Mouse (Mus musculus): ENCODE measurements around the gene Atp6v1b1.
"Not testable (repeated sequence)": the region's sequence is repeated elsewhere in the genome, so short reads cannot be mapped to it uniquely, and the experiment has no call there.

Atp6v1b1 gene

GRCm38 (mm10) chr6:83775638-83776293 lies 33.0 kb downstream of the Atp6v1b1 start, which contains the start of gene Tex261:
Gene Tex261, minus strand, starts transcription at chr6:83775813.
- peak; percentile 85 for DNase-seq (ENCODE audit: low spot score)

GRCm38 (mm10) chr6:83778306-83778705 lies 35.5 kb downstream of the Atp6v1b1 start:
- DNase-seq (ENCODE audit: low spot score) = no peak

- DNase-seq (ENCODE audit: low spot score) = no peak
Measured at GRCm38 (mm10) chr6:83779026-83779425, 36.2 kb downstream of the Atp6v1b1 start.

- DNase-seq (ENCODE audit: low spot score) = no peak
Measured at GRCm38 (mm10) chr6:83786426-83786825, 43.6 kb downstream of the Atp6v1b1 start.

GRCm38 (mm10) chr6:83788554-83788953 lies 45.8 kb downstream of the Atp6v1b1 start:
- DNase-seq (ENCODE audit: low spot score) = no peak

- DNase-seq (ENCODE audit: low spot score) = not testable (repeated sequence)
Measured at GRCm38 (mm10) chr6:83790533-83790932, 47.7 kb downstream of the Atp6v1b1 start.

- peak; percentile 55 for DNase-seq (ENCODE audit: low spot score)
Measured at GRCm38 (mm10) chr6:83791251-83791890, 48.6 kb downstream of the Atp6v1b1 start.

GRCm38 (mm10) chr6:83794760-83795296 lies 52.0 kb downstream of the Atp6v1b1 start, which contains the start of gene Nagk:
Gene Nagk, plus strand, starts transcription at chr6:83794982.
- peak; percentile 92 for DNase-seq (ENCODE audit: low spot score)

- DNase-seq (ENCODE audit: low spot score) = no peak
Measured at GRCm38 (mm10) chr6:83795492-83795900, 52.7 kb downstream of the Atp6v1b1 start.

GRCm38 (mm10) chr6:83796686-83797085 lies 53.9 kb downstream of the Atp6v1b1 start:
- DNase-seq (ENCODE audit: low spot score) = no peak

- no peak for DNase-seq (ENCODE audit: low spot score)
Measured at GRCm38 (mm10) chr6:83802033-83802432, 59.2 kb downstream of the Atp6v1b1 start.

- DNase-seq (ENCODE audit: low spot score) = no peak
Measured at GRCm38 (mm10) chr6:83802846-83803245, 60.1 kb downstream of the Atp6v1b1 start.
